Mouse (Mus musculus): ENCODE data around the gene Scgn. TPM values are rescaled to one million over a fixed set of nuclear protein-coding genes. Genes with fewer than 3 reads are reported as not detected.

Gene Scgn
- total RNA-seq, 2 experiments from 2014 or later: 0.95 to 1.1 TPM

DNA sequence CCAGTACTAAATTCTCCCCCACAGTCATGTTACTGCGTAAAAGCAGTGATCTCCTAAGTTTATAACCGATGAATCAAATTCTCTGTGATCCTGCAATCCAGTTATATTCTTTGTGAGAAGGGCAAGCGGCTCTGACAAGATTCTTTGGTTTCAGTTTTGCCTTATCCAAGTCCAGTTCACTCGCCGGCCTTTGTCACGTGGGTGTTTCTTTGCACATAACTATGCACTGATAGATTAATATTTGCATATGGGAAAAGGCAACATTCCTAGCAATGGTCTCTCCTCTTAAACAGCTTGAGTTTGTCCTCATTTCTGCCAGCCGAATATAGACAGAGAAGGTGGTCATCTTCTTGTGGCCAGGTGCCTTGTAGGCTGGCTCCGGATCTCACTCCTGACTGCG lies 60.6 kb downstream of the Scgn start:
- no peak for DNase-seq (ENCODE audit: low spot score in 2 of 2)
- no peak for TF ChIP-seq CTCF (conservative IDR thresholded peaks at IDR 0.05)
- Histone ChIP-seq H3K27ac (no peak overlapping the region), H3K4me3 (no peak overlapping the region)

- no peak for TF ChIP-seq CTCF (conservative IDR thresholded peaks at IDR 0.05)
- no peak for DNase-seq (ENCODE audit: low spot score in 2 of 2)
- no peak overlapping the region for H3K27ac ChIP-seq
- H3K4me3 ChIP-seq: no peak overlapping the region
These were observed 62.4 kb downstream of the Scgn start for GRCm38 (mm10) chr13:23928637-23929036.

DNA sequence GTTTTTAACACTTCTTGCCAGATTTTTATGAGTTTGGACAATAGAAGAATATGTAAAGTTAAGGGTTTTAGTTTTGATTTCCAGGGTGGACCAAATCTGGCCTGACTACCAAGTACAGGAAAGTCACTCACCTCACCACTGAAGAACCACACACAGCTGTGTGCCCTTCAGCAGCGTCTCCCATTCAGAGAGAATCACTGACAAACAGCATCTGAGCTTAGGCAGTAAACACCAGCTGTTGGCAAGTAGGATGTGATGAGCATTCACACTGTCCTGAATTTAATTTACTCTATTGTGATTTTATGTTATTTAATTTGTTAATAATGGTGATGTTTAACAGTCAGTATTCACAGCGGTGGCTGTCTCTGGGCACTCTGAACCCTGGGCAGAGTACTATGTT lies 65.2 kb downstream of the Scgn start:
- DNase-seq (ENCODE audit: low spot score in 2 of 2): no peak
- no peak overlapping the region for H3K27ac ChIP-seq
- no peak for TF ChIP-seq CTCF (conservative IDR thresholded peaks at IDR 0.05)
- no peak overlapping the region for H3K4me3 ChIP-seq

DNA sequence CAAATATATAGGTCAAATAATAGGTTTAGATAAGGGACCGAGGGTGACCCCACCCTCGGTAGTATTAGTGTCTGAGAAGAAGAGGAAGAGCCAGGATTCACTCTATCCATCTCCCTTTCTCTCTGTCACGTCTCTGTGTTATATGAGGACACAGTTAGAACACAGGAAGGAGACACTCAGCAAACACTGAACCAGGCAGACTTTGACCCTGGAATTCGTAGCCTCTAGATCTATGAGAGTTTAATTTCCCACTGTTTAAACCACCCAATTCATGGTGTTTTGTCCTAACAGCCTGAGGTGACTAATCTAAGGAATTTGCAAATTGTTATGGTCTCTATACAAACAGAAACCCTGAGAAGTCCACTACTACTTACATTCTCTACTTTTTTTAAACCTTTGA lies 73.3 kb downstream of the Scgn start:
- TF ChIP-seq CTCF (conservative IDR thresholded peaks at IDR 0.05): no peak
- DNase-seq (ENCODE audit: low spot score in 2 of 2): no peak
- H3K27ac ChIP-seq: no peak overlapping the region
- H3K4me3 ChIP-seq: no peak overlapping the region

DNA sequence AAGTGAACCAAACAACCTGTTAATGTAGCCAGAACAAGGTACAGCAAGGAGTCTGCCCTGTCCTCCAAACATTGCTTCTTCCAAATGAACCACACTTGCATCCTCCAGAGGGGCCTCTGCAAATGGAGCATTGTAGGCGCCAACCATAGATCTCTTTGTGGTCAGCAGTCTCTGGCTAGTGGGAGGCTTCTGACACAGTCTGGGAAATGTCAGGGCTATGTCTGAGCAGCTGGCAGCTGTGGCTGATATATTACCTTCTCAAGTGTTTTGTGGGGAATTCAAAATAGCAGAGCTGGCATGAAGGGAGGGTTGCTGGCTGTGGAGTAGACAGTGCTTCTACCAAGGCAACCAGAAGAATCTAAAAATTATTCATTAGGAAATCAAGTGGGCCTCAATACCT lies 74.9 kb downstream of the Scgn start:
- Histone ChIP-seq H3K27ac (no peak overlapping the region), H3K4me3 (no peak overlapping the region)
- no peak for TF ChIP-seq CTCF (conservative IDR thresholded peaks at IDR 0.05)
- no peak for DNase-seq (ENCODE audit: low spot score in 2 of 2)

- no peak for DNase-seq (ENCODE audit: low spot score in 2 of 2)
- H3K4me3 ChIP-seq: no peak within 1 kb of the TSS
- TF ChIP-seq CTCF (conservative IDR thresholded peaks at IDR 0.05): no peak
- H3K27ac ChIP-seq: no peak within 1 kb of the TSS
These were observed 76.4 kb downstream of the Scgn start, which contains the start of gene Slc17a4 for GRCm38 (mm10) chr13:23914376-23915167. Slc17a4 (minus strand) TSS chr13:23915009.

GRCm38 (mm10) chr13:23913791-23914306 lies 77.2 kb downstream of the Scgn start:
- no peak for DNase-seq (ENCODE audit: low spot score in 2 of 2)
- Histone ChIP-seq H3K27ac (no peak overlapping the region), H3K4me3 (no peak overlapping the region)
- TF ChIP-seq CTCF (conservative IDR thresholded peaks at IDR 0.05): no peak

- DNase-seq (ENCODE audit: low spot score in 2 of 2): no peak
- no peak overlapping the region for H3K4me3 ChIP-seq
- TF ChIP-seq CTCF (conservative IDR thresholded peaks at IDR 0.05): no peak
- no peak overlapping the region for H3K27ac ChIP-seq
These were observed 79.7 kb downstream of the Scgn start for GRCm38 (mm10) chr13:23911335-23911734.

DNA sequence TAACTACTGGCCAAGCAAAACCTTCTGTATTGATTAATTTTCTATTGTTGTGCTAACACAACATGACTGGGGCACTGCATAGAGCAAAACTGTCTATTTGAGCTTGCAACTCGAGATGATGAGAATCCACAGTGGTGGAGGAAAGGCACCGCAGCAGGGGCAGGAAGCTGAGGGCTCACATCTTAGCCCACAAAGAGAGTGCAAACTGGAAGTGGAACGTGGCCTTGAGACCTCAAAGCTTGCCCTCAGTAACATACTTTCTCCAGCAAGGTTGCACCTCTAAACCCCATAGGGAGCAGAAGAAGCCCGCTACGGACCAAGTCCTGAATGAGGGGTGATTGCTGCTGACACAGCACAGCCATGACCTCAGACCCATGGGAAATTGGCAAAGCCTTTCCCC lies 80.9 kb downstream of the Scgn start:
- no peak for DNase-seq (ENCODE audit: low spot score in 2 of 2)
- no peak for TF ChIP-seq CTCF (conservative IDR thresholded peaks at IDR 0.05)
- no peak overlapping the region for H3K27ac ChIP-seq
- H3K4me3 ChIP-seq: no peak overlapping the region

GRCm38 (mm10) chr13:23906906-23907305 lies 84.1 kb downstream of the Scgn start:
- Histone ChIP-seq H3K27ac (no peak overlapping the region), H3K4me3 (no peak overlapping the region)
- DNase-seq (ENCODE audit: low spot score in 2 of 2): no peak
- no peak for TF ChIP-seq CTCF (conservative IDR thresholded peaks at IDR 0.05)

Small RNA genes lying within 50 kb of the gene (microRNA-seq; reads per million reads assigned to microRNA genes)
- 0 reads per million in 2 experiments for gene Gm44344

Other genes starting within 250 kb of the Scgn start
- gene Hist1h3c, start 245.6 kb downstream of the Scgn start, total RNA-seq (2021): 1 to 10 TPM; 3.6 to 5.9 TPM
- gene Hist1h2bb, start 244.5 kb downstream of the Scgn start, total RNA-seq (2021): 10 to 100 TPM; 23.0 to 24.7 TPM
- 10 to 100 TPM; 24.4 to 27.3 TPM for gene Hist1h2ab, start 240.1 kb downstream of the Scgn start, total RNA-seq (2021)
- 10 to 100 TPM; 13.6 to 15.0 TPM for gene Hist1h3b, start 238.9 kb downstream of the Scgn start, total RNA-seq (2021)
- gene Hist1h4b, start 234.2 kb downstream of the Scgn start, total RNA-seq (2021): 10 to 100 TPM; 70.9 to 73.8 TPM
- 10 to 100 TPM; 46.0 to 55.3 TPM for gene Hist1h4a, start 230.0 kb downstream of the Scgn start, total RNA-seq (2021)
- 10 to 100 TPM; 35.0 to 41.6 TPM for gene Hist1h3a, start 228.8 kb downstream of the Scgn start, total RNA-seq (2021)
- 10 to 100 TPM; 18.5 to 18.9 TPM for gene Hist1h1a, start 227.5 kb downstream of the Scgn start, total RNA-seq (2021)
- not detected for gene Trim38, start 221.3 kb downstream of the Scgn start, total RNA-seq (2021)
- gene Slc17a2, start 184.2 kb downstream of the Scgn start, total RNA-seq (2021): under 1 TPM in 1 of 2 experiments, not detected in 1; 0.10 TPM
- not detected for gene Slc17a3, start 151.8 kb downstream of the Scgn start, total RNA-seq (2021)
- not detected for gene Slc17a1, start 123.5 kb downstream of the Scgn start, total RNA-seq (2021)
- gene Slc17a4, start 76.2 kb downstream of the Scgn start, total RNA-seq (2021): not detected
- gene Hist1h2ba, start 57.1 kb downstream of the Scgn start, total RNA-seq (2021): not detected
- not detected for gene Hist1h2aa, start 56.8 kb downstream of the Scgn start, total RNA-seq (2021)